Mouse (Mus musculus) MN1 (cell line): ENCODE data around the gene Setd5.

Experiments used
- DNase-seq: peaks from one replicate; pipeline ENCODE4 v3.0.0-alpha.2; 2016; ENCODE audit warnings: low spot score

Setd5 gene

DNA sequence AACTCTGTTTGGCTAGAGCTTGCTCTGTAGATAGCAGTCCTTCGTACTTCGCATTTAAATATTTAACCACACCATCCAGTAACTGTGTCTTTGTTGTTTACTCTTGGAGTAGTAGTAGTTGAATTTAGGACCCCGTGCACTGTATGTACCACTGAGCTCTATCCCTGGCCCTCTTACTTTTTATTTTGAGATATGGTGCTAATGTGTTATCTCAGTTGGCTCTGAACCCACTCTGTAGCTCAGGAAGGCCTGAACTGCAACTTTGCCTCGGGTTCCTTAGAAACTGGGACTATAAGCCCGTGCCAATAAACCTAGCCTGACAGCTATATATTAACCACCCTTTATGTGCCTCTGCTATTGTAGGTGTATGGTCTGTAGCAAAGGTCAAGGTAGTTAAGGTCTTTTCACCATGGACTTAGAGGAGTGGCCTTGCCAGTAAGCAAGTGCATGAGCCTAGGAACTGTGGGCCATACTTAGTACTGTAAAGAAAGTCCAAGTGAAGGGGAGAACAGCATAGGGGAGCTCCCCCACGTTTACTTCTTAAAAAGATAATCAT, 22.5 kb upstream of the Setd5 start:
- DNase-seq, result no peak

DNA sequence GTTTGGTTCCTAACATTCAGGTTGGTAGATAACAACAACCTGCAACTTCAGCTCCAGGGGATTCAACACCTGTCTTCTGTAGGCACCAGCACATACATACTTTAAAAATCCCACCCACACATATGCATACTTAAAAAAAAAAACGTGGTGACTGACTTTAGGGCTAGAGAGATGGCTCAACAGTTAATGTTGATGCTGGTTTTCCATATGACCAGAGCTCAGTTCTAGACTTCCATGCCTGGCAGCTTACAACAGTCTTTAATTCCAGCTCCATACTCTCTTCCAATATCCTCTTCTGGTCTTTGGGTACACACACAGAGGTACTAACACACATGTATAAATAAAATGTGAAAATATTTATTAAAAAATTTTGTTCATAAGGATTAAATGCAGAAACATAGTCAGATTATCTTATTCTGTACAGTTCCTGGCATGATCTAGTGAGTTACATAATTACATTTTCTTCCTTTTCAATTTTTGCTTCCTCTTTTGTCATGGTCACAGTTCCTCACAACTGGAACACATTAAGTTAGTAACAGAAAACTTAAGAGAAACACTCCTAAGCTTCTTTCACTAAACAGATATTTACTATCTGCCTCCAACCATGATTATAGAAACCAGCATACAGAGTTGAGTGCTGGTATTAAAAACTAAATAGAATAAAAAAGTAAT, 16.1 kb upstream of the Setd5 start:
- no peak for DNase-seq

DNA sequence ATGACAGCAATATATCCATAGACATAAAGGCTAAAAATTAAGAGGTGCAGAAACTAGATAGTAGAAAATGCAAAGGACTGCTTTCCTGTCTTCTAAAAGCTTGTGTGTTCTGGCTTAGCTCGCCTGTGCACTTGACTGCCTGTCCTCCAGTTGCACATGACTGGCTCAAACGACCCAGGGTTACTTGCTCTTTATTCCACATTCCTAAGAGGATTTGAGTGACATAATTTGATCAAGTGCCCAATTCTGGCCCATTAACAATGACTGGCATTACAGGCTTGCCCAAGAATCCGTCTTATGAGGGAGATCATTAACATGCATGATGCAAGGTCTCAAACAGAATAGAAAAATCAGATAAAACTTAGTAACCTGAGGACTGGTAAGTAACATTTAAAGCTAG, 14.9 kb upstream of the Setd5 start:
- peak; percentile 81 for DNase-seq

DNA sequence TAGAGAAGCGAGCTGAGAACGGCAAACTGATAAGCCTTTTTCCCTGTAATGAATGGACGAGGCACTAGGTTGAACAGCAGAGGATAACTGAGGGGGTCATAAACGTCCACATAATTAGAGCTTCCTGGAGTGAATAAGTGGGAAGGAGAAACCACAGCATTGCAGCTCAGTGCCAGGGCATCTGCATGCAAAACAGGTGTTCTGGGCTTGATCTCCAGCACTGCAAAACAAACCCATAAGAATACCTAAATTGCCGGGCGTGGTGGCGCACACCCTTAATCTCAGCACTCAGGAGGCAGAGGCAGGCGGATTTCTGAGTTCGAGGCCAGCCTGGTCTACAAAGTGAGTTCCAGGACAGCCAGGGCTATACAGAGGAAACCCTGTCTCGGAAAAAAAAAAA, 13.8 kb upstream of the Setd5 start:
- no peak for DNase-seq

DNA sequence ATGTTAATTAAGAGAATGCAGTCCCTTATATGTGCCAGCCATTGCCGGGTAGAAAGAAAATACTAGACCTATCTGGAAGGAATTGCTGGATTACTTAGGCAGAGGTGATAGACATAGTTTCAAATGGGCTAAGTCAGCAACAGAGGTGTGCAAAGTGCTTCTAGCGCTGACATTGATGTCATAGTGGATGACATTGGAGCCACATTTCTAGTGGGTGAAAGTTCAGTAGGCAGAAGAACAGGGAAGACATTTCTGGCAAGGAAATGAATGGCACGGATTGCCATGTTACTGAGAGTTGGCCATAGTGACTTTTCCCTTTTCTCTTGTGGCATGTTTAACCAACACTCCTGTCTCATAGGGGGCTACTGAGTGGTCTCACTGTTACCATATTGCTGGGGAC, 12.0 kb upstream of the Setd5 start:
- DNase-seq, result no peak

DNA sequence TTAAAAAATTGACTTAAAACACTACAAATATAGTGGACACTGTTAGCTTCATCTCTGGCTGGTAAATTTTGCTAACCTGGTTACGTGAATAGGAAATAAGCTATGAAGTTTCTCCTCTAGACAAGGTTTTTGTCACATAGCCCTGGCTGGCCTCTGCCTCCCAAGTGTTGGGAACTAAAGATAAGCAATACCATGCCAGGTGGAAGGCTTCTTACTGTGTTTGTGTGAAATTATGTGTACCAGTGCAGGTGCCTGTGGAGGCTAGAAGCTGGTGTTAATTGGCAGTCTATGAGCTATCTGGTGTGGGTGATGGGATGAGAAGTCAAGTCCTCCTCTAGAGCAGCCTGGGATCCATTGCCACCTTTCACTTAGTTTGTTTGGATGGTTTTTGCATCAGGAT, 8.0 kb upstream of the Setd5 start:
- DNase-seq, result no peak

DNA sequence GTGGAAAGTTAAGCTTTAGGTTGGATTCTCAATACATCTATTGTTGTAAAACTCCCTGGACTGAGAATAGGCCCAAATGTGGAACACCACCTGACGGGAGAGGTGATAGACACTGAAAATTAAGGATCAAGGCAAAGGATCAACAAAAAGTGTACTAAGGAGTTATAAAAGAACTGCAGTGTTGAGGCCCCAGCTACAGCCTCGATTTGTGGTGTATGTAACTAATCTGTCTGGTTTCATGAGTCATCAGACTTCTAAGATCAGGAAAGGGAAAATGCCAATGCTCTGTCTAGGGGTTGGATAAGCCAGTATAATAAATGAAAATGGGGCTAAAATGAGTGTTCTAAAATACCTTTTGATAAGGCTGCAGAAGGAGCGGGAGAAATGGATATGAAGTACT, 1.9 kb upstream of the Setd5 start:
- DNase-seq, result peak; percentile 43

DNA sequence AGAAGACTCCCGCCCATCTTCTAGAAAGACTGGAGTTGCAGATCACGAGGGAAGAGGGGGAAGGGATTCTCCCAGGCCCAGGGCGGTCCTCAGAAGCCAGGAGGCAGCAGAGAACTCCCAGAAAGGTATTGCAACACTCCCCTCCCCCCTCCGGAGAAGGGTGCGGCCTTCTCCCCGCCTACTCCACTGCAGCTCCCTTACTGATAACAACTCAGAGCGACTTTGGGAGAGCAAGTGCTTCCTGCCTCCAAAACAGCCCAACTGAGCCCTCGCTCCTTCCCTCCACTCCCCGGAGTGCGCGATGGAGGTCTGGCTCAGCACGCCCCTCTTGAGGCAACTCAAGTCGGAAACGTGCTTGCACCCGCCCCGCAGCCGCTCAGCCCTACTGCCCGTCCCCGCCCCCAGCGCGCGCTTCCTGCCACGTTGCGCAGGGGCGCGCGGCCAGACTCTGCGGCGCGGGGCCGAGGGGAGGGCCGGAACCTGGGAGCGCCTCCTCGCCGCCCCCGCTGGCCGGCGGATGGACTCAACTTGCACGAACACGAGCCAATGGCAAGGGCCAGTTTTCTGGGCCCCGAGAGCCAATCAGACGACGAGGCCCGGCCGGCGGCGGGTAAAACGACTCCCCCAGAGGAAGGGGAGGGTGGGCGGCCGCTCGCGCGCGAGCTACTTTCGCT, 1.0 kb upstream of the Setd5 start:
- DNase-seq, result peak; percentile 97

DNA sequence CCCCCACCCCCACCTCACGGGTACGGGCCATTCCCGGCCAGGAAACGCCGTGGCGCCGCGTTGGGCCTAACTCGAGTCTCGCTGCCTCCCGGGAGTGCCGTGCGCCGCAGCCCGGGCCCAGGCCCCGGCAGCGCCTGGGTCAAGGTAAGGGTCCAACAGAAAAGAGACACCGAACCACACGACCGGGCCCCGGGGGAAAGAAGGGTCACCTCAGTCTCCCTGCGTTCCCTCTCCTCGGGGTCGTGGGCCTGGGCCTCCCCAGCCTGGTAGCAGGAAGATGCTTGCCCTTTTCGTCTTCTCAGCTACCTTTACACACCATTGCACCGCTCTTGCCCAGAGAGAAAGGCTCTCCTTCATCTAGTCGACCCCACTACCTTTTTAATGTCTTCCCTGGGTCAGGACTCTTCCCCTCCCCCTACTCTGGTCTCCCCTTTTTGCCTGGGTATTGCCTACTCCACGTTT, 435 bp downstream of the Setd5 start:
- peak; percentile 42 for DNase-seq

DNA sequence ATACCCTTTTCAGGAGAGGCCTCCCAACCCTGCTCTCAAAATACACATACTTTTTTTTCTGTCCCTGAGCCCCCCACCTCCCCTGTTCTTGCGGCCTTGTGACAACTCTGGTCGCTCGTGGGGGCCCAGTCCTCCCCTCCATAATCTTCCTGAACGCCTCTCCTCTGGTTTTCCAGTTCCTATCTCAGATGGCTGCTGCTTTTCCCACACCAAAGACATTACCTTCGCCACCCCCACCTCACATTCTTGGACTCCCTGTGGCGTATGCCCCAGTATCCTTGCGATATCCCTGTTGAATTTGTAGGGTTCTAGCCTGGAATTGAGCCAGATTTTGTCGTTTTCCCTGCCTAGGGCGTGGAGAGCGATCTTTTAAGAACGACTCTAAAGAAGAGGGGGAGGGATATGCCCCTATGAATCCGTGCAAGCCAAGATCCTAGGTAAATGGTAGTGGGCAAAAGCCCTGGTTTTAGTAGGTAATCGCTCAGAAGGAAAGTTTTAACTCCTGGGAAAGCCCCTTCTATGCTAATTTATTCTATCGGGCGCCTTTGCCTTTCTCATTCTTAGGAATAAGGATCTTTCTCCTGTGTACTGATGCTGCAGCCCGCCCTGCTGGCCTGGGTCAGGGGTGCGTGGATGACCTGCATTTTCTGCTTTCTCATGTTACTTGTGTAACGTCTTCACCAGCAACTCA, 1.0 kb downstream of the Setd5 start:
- peak; percentile 59 for DNase-seq

DNA sequence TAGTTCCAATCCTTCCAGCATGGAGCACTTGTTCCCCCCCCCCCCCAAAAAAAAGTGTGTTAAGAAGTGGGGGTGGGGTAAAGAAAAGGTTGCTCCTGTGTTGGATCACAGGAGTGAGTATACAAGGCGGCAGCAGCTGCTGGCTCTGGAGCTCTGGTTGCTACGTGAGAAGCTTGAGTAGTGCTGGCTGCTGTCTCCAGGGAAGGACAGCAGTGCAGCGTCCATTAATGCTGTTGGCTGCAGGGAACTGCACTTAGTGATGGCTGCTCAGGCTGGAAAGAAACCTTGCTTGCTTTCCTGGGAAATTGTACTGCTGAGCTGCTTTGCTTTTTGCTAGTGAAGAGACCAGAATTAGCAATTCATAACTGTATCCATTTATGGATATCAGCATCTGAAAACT, 2.3 kb downstream of the Setd5 start:
- DNase-seq, result peak; percentile 80

DNA sequence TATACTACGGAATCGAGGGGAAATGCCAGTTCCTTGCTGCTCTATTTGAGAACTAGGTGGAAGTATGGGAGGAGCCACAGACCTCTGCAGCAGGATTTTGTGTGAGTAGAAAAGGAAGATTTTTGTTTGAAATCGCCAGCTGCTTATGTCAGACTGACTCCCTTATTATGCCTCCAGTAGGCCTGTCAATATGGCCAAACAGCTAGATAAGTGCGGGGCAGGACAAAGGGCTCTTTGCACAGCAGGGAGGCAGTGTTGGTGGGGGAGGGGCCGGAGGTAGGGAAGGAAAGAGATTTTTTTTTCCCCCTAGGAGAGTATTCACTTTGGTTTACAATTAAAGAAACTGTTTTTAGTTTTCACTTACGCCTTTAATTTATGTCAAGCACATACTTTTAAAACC, 5.1 kb downstream of the Setd5 start:
- no peak for DNase-seq

DNA sequence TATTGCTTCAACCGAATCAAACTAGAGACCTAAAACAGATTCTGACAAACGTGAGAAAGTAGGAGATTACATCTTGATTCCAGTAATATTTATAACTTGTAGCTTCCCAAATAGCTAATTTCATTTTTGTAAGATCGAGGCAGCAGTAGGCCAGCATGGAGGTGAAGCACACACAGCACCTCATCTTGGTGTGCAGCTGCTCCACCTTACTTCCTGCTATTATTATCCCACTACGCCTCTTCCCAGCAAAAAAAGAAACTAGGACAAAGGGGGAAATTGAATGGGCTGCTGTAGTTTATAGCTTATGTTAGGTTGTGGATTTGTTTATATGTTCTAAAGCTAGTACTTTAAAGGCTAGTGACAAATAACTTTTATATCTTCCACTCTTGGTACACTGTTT, 7.4 kb downstream of the Setd5 start:
- DNase-seq, result no peak

DNA sequence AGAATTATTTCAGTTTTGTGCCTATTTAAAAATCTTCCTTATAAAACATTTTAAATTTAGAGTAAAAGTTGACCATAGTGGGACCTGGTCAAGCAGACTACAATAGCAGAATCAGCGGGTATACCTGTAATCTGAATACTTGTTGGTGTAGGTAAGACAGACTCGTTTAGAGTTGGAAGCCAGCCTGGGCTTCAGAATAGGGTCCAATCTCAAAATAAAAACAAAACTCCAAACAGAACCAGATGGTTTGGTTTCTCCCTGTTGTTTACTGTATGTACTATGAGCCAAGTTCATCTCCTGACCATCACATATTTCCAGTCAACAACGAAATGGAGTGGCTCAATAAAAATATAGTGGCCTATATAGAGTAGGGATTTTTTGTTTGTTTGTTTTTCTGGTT, 16.0 kb downstream of the Setd5 start:
- DNase-seq, result no peak

DNA sequence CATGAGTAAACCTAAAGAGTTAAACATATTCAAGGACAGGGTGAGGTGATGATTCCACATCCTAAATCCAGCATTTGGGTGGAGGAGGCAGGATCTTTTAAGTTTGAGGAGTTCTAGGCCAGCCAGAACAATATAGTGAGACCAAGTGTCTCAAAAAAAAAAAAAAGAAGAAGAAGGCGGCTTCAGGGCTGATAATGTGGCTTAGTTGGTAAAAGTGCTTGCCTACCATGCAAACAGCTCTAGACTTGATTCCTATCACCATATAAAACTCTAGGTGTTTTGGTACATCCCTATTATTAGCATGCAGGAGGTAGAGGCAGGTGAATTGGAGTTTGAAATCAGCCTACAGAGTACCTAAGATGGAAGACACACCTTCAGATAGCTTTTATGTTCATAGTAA, 18.4 kb downstream of the Setd5 start:
- no peak for DNase-seq

DNA sequence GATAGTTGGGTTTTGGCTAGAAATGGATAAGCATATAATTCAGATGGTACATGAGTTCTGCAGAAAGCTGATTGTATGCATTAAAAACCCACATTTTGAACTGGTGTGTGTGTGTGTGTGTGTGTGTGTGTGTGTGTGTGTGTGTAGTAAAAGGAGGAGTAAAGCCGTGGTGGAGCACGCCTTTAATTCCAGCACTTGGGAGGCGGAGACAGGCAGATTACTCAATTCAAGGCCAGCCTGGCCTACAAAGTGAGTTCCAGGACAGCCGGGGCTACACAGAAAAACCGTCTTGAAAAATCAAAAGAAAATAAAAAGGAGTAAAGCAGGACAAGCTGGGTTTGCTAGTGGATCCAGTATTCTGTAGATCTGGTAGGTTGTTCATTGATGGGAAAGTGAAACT, 20.5 kb downstream of the Setd5 start:
- no peak for DNase-seq

DNA sequence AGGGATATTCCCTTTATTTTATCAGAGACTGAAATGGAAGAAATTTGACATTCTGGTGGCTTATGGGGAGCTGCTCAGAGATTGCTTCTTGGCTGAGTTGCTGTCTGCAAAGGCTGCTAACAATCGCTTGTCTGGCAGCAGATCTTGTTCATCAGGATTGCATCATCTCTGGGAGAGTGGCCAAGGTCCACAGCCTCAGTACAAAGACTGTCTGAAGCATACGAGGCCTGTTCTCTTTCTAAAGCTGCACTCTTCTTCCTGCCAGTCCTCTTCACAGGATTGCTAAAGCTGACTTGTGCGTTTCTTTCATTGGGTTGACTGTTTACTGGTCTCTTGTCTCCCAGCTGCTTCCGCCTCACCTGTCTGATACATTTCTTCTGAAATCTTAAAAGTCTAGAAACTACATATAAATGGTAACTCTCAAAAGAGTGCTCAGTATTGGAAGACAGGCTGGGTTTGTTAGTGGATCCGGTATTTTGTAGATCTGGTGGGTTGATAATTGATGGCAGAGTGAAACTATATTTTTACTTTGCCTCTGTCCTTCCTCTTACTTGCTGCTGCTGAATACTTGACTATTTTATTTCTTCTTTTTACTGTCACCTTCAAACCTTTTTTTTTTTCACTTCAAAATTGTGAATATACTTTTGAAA, 22.6 kb downstream of the Setd5 start:
- DNase-seq, result peak; percentile 92

DNA sequence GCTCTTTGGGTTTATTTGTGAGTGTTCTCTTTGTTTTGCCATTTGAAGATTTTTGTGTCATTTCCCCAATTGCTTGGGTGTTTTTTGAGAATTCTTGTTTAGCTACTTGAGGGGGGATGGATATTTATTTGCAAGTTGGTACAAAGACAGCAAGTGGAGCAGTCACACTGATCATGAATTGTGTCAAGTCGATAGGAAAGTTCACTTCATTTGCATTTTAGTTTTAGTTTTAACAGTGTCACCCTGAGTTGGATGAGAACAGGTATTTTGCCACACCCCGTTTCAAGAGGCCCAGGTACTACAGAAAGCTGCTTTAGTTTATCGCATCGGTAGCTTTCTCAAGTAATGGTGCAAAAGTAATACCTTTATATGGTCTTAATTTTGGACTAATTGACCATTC, 25.4 kb downstream of the Setd5 start:
- DNase-seq, result no peak

DNA sequence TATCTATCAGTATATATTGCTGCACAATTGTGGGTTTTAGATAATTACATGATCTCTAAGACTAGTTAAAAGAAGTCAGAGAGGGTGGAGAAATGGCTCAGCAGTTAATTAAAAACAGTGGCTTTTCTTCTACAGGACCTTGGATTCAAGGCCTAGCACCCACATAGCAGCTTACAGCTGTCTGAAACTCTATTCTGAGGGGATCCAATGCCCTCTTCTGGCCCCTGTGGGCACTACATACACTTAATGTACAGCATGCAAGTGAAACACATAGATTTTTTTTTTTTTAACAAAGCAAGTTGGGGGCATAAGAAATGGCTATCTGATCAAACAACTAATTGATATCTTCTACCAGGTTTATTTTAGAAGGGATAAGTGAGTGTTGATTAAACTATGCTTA, 26.6 kb downstream of the Setd5 start:
- peak; percentile 49 for DNase-seq

DNA sequence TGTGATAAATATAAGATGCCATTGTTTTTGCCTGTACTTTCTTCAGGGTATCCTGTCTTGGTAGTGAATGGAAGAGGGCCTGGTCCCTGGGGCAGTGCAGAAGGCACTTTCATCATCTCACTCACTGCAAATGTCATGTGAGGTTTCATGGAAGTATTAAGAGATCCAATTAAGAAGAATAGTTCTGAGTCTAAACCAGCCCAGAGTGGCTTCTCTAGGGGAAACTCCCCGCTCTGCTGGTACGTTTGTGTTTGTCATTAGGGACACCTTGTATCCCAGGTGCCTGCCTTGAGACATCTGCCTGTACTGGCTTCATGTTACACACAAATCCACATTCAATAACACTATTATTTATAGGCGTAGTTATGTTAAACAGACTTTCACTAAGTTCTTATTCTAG, 32.2 kb downstream of the Setd5 start:
- no peak for DNase-seq

DNA sequence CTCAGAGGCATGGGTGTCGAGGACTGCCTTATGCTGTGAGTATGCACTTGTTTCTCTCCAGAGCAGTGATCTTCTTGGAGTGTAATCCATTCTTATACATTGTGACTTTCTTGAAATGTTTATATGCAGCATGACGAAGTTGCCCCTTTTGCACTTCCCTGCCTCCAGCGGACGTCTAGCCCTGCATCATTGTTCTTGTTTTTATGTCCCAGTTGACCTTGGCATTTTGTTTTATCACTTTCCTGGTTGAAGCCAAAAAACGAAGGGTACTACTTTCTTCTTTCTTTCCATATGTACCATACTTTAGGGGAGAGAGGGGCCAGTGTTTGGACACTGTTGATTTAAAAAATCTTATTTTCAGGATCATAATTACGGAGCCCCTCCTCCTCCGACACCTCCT, 32.8 kb downstream of the Setd5 start:
- DNase-seq, result no peak

DNA sequence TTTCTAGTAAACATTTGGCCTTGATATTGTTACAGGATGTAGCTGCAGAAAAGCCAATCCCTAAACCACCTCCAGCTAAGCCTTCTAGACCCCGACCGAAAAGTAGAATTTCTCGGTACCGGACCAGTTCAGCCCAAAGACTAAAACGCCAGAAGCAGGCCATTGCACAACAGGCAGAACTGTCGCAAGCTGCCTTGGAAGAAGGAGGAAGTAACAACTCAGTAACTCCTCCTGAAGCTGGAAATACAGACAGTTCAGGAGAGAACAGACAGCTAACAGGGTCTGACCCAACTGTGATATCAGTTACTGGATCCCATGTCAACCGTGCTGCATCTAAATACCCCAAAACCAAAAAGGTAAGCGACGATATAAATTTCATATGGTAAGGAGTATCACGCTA, 43.6 kb downstream of the Setd5 start:
- no peak for DNase-seq

DNA sequence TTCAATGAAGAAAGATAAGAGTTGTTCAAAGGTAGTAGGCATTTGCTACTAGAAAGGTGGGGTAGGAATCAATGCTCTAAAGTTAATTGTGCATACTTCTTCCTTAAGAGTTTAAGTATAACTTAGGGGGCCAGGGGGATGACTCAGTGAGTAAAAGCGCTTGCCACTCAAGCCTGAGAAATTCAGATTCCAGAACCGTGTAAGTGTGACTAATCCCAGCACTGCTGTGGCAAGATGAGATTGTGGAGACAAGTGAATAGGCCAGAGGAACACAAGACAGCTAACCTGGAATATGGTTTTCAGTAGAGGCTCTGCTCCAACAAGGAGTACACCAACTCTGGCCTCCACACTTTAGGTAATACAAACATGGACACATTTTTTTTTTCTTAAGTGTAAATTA, 56.2 kb downstream of the Setd5 start:
- no peak for DNase-seq
